Mouse (Mus musculus) neural tube, embryonic 15.5 days (tissue): ENCODE results near the gene Bcat2. TPM values are rescaled to one million over a fixed set of nuclear protein-coding genes. Genes with fewer than 3 reads are reported as not detected.

Experiments
- ATAC-seq: fragments of 200-750 bp; cut with Nextera tagmentation; 2 replicates; pipeline ENCODE4 v1.8.0; 2017; ENCODE audit warnings: mild to moderate bottlenecking, moderate TSS enrichment, moderate library complexity; ENCODE audit not compliant: low FRiP score
- H3K27ac ChIP-seq: fragments of 300-500 bp; sonication (generic); replicated peaks from 2 replicates; pipeline ENCODE4 v1.5.1; 2015; ENCODE audit warnings: mild to moderate bottlenecking, inconsistent platforms
- H3K27me3 ChIP-seq: fragments of 300-500 bp; sonication (generic); replicated peaks from 2 replicates; pipeline ENCODE4 v1.6.1; 2015; ENCODE audit warnings: inconsistent platforms
- H3K36me3 ChIP-seq: fragments of 300-500 bp; sonication (generic); 2 replicates; pipeline ENCODE4 v1.6.1; 2015; ENCODE audit warnings: inconsistent platforms
- H3K4me1 ChIP-seq: fragments of 300-500 bp; sonication (generic); 2 replicates; pipeline ENCODE4 v1.6.1; 2015; ENCODE audit warnings: inconsistent platforms
- H3K4me2 ChIP-seq: fragments of 300-500 bp; sonication (generic); 2 replicates; pipeline ENCODE4 v1.6.1; 2015; ENCODE audit warnings: inconsistent platforms, mild to moderate bottlenecking, moderate library complexity
- H3K4me3 ChIP-seq: fragments of 300-500 bp; sonication (generic); replicated peaks from 2 replicates; pipeline ENCODE4 v1.5.1; 2015; ENCODE audit warnings: mild to moderate bottlenecking, inconsistent platforms
- H3K9ac ChIP-seq: fragments of 300-500 bp; sonication (generic); replicated peaks from 2 replicates; pipeline ENCODE4 v1.6.1; 2015; ENCODE audit warnings: mild to moderate bottlenecking, inconsistent platforms
- H3K9me3 ChIP-seq: fragments of 300-500 bp; sonication (generic); replicated peaks from 2 replicates; pipeline ENCODE4 v1.6.1; 2016; ENCODE audit warnings: inconsistent platforms
- WGBS: fragments of 180-500 bp; shearing (Covaris S2); methylation state at CpG from one replicate; pipeline ENCODE4 v1.1.7; 2015; ENCODE audit warnings: mixed read lengths; 5-methylcytosine and 5-hydroxymethylcytosine counted together
- polyA plus RNA-seq: library from polyadenylated mRNA; unstranded; fragments of >200 nt; fragmentation: Nextera tagmentation; extraction: Ambion mirVana; gene quantifications from 2 replicates; pipeline ENCODE4 v1.2.1, GENCODE M21; 2015

Bcat2 gene
- polyA plus RNA-seq, 1 experiment from 2014 or later, result 25.4 TPM

GRCm38 (mm10) chr7:45567780-45568516, 2.0 kb upstream of the Bcat2 start:
- no peaks in the 10 kb centered on the region for H3K27me3 ChIP-seq
- ATAC-seq, result peak; percentile 93
- H3K4me2 ChIP-seq, result peak overlapping the region; percentile 85
- WGBS, result 1% methylated on average over 24 of the region's 24 CpGs
- peak overlapping the region; percentile 88 for H3K27ac ChIP-seq
- H3K4me3 ChIP-seq, result peak overlapping the region; percentile 53
- no peaks in the 10 kb centered on the region for H3K36me3 ChIP-seq
- peak overlapping the region; percentile 50 for H3K9ac ChIP-seq
- peaks cover 39% of the 10 kb centered on the region for H3K4me1 ChIP-seq
- H3K9me3 ChIP-seq, result no peaks in the 10 kb centered on the region

GRCm38 (mm10) chr7:45568601-45569473, 1.1 kb upstream of the Bcat2 start:
- H3K4me2 ChIP-seq, result peak overlapping the region; percentile 85
- no peaks in the 10 kb centered on the region for H3K9me3 ChIP-seq
- 80% methylated on average over 10 of the region's 10 CpGs for WGBS
- ATAC-seq, result peak; percentile 25; the same call in 1 of the 2 replicates
- H3K27me3 ChIP-seq, result no peaks in the 10 kb centered on the region
- H3K27ac ChIP-seq, result peak overlapping the region; percentile 88
- peak overlapping the region; percentile 50 for H3K9ac ChIP-seq
- no peaks in the 10 kb centered on the region for H3K36me3 ChIP-seq
- peak overlapping the region; percentile 53 for H3K4me3 ChIP-seq
- peaks cover 39% of the 10 kb centered on the region for H3K4me1 ChIP-seq

GRCm38 (mm10) chr7:45571966-45572365, 2.0 kb downstream of the Bcat2 start:
- Histone ChIP-seq H3K4me2 (no peak overlapping the region), H3K9ac (no peak overlapping the region), H3K36me3 (peaks cover 12% of the 10 kb centered on the region), H3K9me3 (no peaks in the 10 kb centered on the region), H3K27me3 (no peaks in the 10 kb centered on the region), H3K27ac (no peak overlapping the region), H3K4me1 (peaks cover 39% of the 10 kb centered on the region), H3K4me3 (no peak overlapping the region)
- ATAC-seq, result no peak
- 56% methylated on average over 1 of the region's 1 CpGs for WGBS

- H3K36me3 ChIP-seq, result peaks cover 22% of the 10 kb centered on the region
- H3K4me1 ChIP-seq, result peaks cover 24% of the 10 kb centered on the region
- H3K4me3 ChIP-seq, result no peak overlapping the region
- no peak overlapping the region for H3K9ac ChIP-seq
- H3K27me3 ChIP-seq, result no peaks in the 10 kb centered on the region
- WGBS, result 85% methylated on average over 8 of the region's 8 CpGs
- H3K4me2 ChIP-seq, result no peak overlapping the region
- ATAC-seq, result no peak
- no peaks in the 10 kb centered on the region for H3K9me3 ChIP-seq
- no peak overlapping the region for H3K27ac ChIP-seq
Measured at GRCm38 (mm10) chr7:45573954-45574353, 4.0 kb downstream of the Bcat2 start.

- H3K36me3 ChIP-seq, result peaks cover 22% of the 10 kb centered on the region
- H3K4me1 ChIP-seq, result peaks cover 21% of the 10 kb centered on the region
- no peak for ATAC-seq
- 87% methylated on average over 15 of the region's 15 CpGs for WGBS
- H3K4me2 ChIP-seq, result no peak overlapping the region
- H3K9me3 ChIP-seq, result no peaks in the 10 kb centered on the region
- no peaks in the 10 kb centered on the region for H3K27me3 ChIP-seq
- no peak overlapping the region for H3K4me3 ChIP-seq
- H3K27ac ChIP-seq, result no peak overlapping the region
- no peak overlapping the region for H3K9ac ChIP-seq
Measured at GRCm38 (mm10) chr7:45574472-45575379, 4.8 kb downstream of the Bcat2 start.

GRCm38 (mm10) chr7:45585923-45586322, 16.0 kb downstream of the Bcat2 start:
- no peak for ATAC-seq
- Histone ChIP-seq H3K9ac (no peak overlapping the region), H3K4me2 (no peak overlapping the region), H3K9me3 (no peaks in the 10 kb centered on the region), H3K4me3 (no peak overlapping the region), H3K27me3 (no peaks in the 10 kb centered on the region), H3K4me1 (peaks cover 13% of the 10 kb centered on the region), H3K27ac (no peak overlapping the region), H3K36me3 (peaks cover 24% of the 10 kb centered on the region)
- WGBS, result 93% methylated on average over 6 of the region's 6 CpGs

GRCm38 (mm10) chr7:45587631-45588592, 18.0 kb downstream of the Bcat2 start:
- Histone ChIP-seq H3K9me3 (no peaks in the 10 kb centered on the region), H3K4me1 (peaks cover 13% of the 10 kb centered on the region), H3K27me3 (no peaks in the 10 kb centered on the region), H3K4me3 (no peak overlapping the region), H3K4me2 (peak overlapping the region; percentile 65), H3K9ac (no peak overlapping the region), H3K27ac (no peak overlapping the region), H3K36me3 (peaks cover 16% of the 10 kb centered on the region; the same call in 1 of the 2 replicates)
- 93% methylated on average over 23 of the region's 23 CpGs for WGBS
- no peak for ATAC-seq

- Histone ChIP-seq H3K9ac (peak overlapping the region; percentile 53), H3K36me3 (peaks cover 14% of the 10 kb centered on the region; the same call in 1 of the 2 replicates)
- WGBS, result 4% methylated on average over 19 of the region's 19 CpGs
Measured at GRCm38 (mm10) chr7:45589173-45589572, 19.2 kb downstream of the Bcat2 start.

GRCm38 (mm10) chr7:45589898-45590297, 19.9 kb downstream of the Bcat2 start:
- no peak for ATAC-seq
- peak overlapping the region; percentile 65; the same call in 1 of the 2 replicates for H3K4me2 ChIP-seq
- peaks cover 10% of the 10 kb centered on the region; the same call in 1 of the 2 replicates for H3K36me3 ChIP-seq
- peaks cover 13% of the 10 kb centered on the region for H3K4me1 ChIP-seq
- H3K27me3 ChIP-seq, result no peaks in the 10 kb centered on the region
- WGBS, result 95% methylated on average over 5 of the region's 5 CpGs
- H3K27ac ChIP-seq, result peak overlapping the region; percentile 82
- no peak overlapping the region for H3K9ac ChIP-seq
- H3K4me3 ChIP-seq, result no peak overlapping the region
- H3K9me3 ChIP-seq, result no peaks in the 10 kb centered on the region

More at GRCm38 (mm10) chr7:45589173-45589572, 19.2 kb downstream of the Bcat2 start:
- peak overlapping the region; percentile 82 for H3K27ac ChIP-seq
- no peaks in the 10 kb centered on the region for H3K9me3 ChIP-seq
- H3K27me3 ChIP-seq, result no peaks in the 10 kb centered on the region
- ATAC-seq, result peak; percentile 98
- H3K4me3 ChIP-seq, result peak overlapping the region; percentile 41
- H3K4me2 ChIP-seq, result peak overlapping the region; percentile 65
- peaks cover 13% of the 10 kb centered on the region for H3K4me1 ChIP-seq

GRCm38 (mm10) chr7:45590874-45591273, 20.9 kb downstream of the Bcat2 start:
- Histone ChIP-seq H3K27me3 (no peaks in the 10 kb centered on the region), H3K27ac (no peak overlapping the region), H3K4me1 (peaks cover 13% of the 10 kb centered on the region), H3K4me3 (no peak overlapping the region), H3K9me3 (no peaks in the 10 kb centered on the region), H3K9ac (no peak overlapping the region), H3K4me2 (no peak overlapping the region), H3K36me3 (peaks cover 3% of the 10 kb centered on the region; the same call in 1 of the 2 replicates)
- 66% methylated on average over 3 of the region's 3 CpGs for WGBS
- ATAC-seq, result no peak
